Mouse (Mus musculus) large intestine, adult 2 months (tissue): ENCODE results near the gene Rab8b. TPM values are rescaled to one million over a fixed set of nuclear protein-coding genes. Genes with fewer than 3 reads are reported as not detected.
"Not testable (repeated sequence)": the region's sequence is repeated elsewhere in the genome, so short reads cannot be mapped to it uniquely, and the experiment has no call there.

ENCODE experiments used
- DNase-seq: peaks from one replicate; pipeline ENCODE4 v3.0.0-alpha.2; 2012; ENCODE audit warnings: low read depth, low spot score
- WGBS: fragments of 180-500 bp; shearing (Covaris S2); methylation state at CpG from one replicate; pipeline ENCODE4 v1.1.7; 2018; 5-methylcytosine and 5-hydroxymethylcytosine counted together
- polyA plus RNA-seq: library from polyadenylated mRNA; depleted of rRNA; stranded (reverse); fragments of >200 nt; gene quantifications from 2 replicates; pipeline ENCODE4 v1.2.3, GENCODE M21; 2012

The Rab8b gene
- polyA plus RNA-seq, 1 experiment, result 5.8 TPM

GRCm38 (mm10) chr9:66863456-66863855 is 56.0 kb downstream of the Rab8b start:
- 77% methylated on average over 3 of the region's 3 CpGs for WGBS
- DNase-seq, result no peak

- no peak for DNase-seq
- 93% methylated on average over 4 of the region's 4 CpGs for WGBS
These were observed 57.3 kb downstream of the Rab8b start for GRCm38 (mm10) chr9:66862202-66862601.

DNA sequence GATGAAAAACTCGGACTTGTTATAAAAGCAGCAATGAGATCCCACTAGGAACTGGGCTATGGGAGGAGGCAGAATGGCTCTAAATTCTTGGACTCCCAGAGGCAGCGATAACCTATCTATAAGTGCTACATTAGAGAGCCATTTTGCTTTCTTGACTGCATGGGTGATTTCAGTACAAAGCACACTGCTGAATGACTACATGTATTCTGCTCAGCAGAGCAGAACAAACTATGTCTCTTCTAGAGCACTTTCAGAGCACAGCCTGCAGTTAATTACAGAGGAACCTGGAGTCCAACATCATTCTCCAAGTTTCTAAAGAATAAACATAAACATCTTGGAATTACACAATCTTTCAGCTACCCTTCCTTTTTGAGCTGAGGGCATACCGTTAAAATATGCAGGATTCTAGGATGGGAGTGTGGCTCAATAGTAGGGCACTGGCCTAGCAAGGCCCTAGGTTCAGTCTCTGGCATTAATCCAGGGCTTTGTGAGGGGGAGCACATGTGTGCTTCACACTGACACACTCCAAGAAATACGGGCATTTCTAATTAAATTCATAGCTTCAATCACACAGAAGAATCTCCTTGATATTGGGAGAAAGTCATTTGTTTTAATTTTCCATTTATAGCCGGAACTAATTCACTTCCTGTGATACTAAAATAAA is 58.3 kb downstream of the Rab8b start:
- WGBS, result 75% methylated on average over 5 of the region's 5 CpGs
- no peak for DNase-seq

GRCm38 (mm10) chr9:66859523-66859922 is 60.0 kb downstream of the Rab8b start:
- no peak for DNase-seq
- WGBS, result 96% methylated on average over 5 of the region's 5 CpGs

DNA sequence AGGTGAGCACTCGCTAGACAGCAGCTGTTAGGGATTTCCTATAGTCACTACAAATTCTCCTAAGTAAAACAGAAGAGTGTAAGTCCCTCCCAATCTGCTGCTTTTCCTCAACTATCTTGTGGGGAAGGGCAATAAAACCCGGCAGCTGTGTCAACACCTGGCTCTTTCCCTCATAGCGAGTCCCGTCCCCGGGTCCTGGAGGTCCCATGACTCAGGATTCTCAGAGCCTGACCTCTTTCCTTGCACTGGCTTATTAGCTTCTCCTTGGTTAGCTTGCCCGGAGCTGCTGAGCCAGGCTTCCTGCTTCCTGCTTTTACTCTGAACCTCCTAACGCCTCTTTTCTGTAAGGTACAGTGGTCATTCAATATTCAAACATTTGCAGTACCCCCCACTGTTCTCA is 63.6 kb downstream of the Rab8b start:
- peak; percentile 44 for DNase-seq
- WGBS, result 16% methylated on average over 7 of the region's 7 CpGs

- 87% methylated on average over 6 of the region's 6 CpGs for WGBS
- DNase-seq, result no peak
These were observed 66.9 kb downstream of the Rab8b start for GRCm38 (mm10) chr9:66852592-66852991.

GRCm38 (mm10) chr9:66850966-66851365 is 68.5 kb downstream of the Rab8b start:
- 67% methylated on average over 5 of the region's 5 CpGs for WGBS
- no peak for DNase-seq

DNA sequence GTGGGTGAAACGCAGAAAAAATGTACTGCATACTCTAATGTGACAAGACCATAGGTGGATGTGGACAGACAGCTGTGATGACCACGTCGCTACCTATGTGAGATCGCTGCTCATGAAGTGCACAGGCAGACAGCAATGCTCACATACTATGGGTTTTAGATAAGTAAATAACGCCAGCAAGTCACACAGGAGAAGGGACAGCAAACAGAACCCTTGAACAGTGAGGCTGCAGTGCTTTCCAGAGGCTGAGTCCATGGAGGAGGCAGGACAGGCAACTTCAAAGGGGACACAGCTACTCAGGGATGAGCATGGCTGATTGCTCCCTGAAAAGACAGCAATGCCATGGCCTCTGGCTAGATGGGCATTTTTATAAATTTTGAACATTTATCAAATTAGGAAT is 72.7 kb downstream of the Rab8b start:
- no peak for DNase-seq
- WGBS, result 91% methylated on average over 5 of the region's 5 CpGs

GRCm38 (mm10) chr9:66835097-66835480 is 84.4 kb downstream of the Rab8b start:
- peak; percentile 10 for DNase-seq
- WGBS, result under 1% methylated on average over 24 of the region's 24 CpGs

DNA sequence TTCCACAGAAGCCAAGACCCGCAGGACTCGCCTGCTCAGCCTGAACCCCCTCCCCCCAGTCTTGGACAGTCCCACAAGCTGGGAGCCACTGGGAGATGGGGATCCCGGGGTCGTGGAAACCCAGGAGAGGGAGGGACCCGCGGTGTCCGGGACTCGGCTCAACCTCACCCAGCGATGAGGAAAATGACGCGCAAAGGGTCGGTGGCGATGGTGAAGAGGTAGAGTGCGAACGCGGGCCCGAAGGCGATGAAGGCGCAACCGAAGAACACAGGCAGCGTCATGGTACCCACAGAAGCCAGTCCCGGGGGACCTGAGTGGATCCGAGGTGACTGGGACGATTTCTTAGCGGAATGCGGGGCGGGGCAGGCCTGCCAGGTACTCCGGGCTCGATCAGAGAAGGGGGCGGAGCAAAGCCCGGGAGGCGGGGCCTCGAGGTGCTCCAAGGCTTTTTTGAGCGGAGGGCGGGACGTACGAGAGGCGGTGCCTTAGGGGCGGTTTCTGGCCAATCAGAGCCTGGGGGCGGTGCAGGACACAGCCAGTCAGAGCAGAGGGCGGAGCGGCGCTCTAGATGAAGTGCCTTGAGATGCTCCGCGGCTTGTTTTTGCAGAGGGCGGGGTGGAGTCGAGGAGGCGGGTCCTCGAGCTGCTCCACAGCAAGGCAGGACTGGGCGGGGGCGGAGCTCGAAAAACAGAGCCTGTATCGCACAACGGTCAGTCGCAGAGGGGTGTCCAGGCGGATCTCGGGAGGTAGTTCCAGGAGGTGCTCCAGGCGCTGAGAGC is 85.0 kb downstream of the Rab8b start, which contains the start of gene Aph1c:
Aph1c (minus strand) TSS at position 409 of the 779 bp plus-strand sequence.
- peak; percentile 97 for DNase-seq
- 1% methylated on average over 58 of the region's 58 CpGs for WGBS

DNA sequence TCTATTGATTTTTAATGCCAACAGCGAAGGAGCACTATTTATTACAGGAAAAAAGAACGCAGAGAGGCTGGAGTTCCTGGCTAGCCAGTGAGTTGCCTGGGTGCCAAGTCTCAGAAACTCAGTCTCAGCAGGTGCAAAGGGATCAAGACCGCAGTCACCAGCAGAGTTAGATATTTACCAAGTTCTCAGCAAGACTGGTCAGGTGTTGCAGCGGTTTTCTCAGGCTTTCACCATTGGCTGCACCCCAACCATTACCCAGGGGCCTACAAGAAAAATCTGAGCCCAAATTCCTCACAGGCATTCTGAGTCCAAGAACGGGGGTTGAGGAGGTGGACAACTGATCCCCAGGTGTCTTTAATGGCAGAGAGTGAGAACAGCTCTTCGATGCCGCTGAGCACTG is 85.6 kb downstream of the Rab8b start:
- DNase-seq, result no peak
- WGBS, result 43% methylated on average over 7 of the region's 7 CpGs

GRCm38 (mm10) chr9:66832366-66832908 is 87.0 kb downstream of the Rab8b start:
- WGBS, result 73% methylated on average over 4 of the region's 4 CpGs
- no peak for DNase-seq

GRCm38 (mm10) chr9:66825990-66826389 is 93.5 kb downstream of the Rab8b start:
- WGBS, result 15% methylated on average over 1 of the region's 1 CpGs
- peak; percentile 24 for DNase-seq

- 86% methylated on average over 1 of the region's 5 CpGs for WGBS
- not testable (repeated sequence) for DNase-seq
These were observed 97.2 kb downstream of the Rab8b start for GRCm38 (mm10) chr9:66822255-66822654.

DNA sequence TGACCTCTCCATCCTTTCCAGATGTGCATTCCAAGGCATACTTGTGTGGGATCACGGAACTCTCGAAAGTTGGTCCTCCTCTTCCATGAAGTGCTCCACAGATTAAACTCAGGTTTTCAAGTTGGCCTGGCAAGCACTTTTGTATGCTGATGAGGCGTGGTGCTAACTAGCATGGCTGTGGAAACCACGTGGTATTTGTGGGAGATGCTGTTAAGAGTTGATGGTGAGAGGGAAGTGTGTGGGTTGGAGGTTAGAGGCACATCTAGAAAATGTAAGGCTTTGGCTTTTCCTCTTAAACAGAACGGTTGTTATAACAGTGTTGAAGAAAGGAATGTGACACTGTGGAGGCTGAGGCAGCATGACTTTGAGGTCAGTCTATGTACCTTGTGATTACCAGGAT is 98.5 kb downstream of the Rab8b start:
- WGBS, result 71% methylated on average over 5 of the region's 5 CpGs
- DNase-seq, result no peak

DNA sequence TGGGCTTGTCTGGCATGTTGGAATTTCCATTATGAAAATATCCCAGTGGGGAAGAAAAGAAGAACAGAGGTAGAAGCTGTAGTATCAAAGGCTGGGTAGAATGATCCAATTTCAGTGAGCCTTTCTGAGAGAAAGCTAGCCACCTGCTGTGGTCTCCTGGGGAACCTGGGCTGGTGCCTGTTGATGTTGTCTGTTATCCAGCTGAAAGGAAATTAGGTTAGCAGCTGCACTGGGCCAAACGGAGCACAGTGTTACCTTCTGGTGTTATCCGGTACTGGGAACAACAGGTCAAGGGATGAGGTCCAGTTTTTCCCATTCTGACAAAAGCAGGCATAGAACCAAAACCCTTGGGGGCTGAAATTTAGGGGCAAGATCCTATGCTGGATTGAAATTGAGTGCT is 106.1 kb downstream of the Rab8b start:
- WGBS, result 74% methylated on average over 2 of the region's 2 CpGs
- DNase-seq, result no peak

- WGBS, result 13% methylated on average over 31 of the region's 37 CpGs
- DNase-seq, result not testable (repeated sequence)
These were observed 113.5 kb downstream of the Rab8b start for GRCm38 (mm10) chr9:66805951-66806350.

DNA sequence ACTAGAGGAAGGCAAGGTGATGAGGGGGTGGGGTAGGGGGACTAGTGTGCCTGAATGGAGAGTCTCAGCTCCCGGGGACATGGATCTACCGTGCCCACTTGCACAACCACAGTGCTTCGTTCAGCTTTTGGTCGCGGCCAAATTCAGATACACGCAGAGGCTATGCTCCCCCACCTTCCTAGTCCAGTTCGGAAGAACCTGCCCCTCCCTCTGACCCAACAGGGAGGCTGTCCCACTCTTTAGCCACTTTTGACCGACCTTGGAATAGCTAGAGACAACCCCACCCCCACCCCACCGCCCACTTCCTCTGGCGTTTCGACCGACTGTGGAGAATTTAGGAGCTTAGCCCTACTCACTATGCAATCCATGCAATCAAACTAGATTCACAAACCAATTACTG is 117.5 kb downstream of the Rab8b start:
- no peak for DNase-seq
- WGBS, result 64% methylated on average over 12 of the region's 12 CpGs

- 72% methylated on average over 5 of the region's 5 CpGs for WGBS
These were observed 122.7 kb downstream of the Rab8b start, which contains the start of gene Gm10647 for GRCm38 (mm10) chr9:66796739-66797138. Gene Gm10647 (plus strand): TSS chr9:66797039.

GRCm38 (mm10) chr9:66795464-66796324 is 123.8 kb downstream of the Rab8b start, which contains the start of gene Aph1b:
Gene Aph1b (minus strand): TSS chr9:66795490.
- under 1% methylated on average over 42 of the region's 42 CpGs for WGBS
- DNase-seq, result peak; percentile 95

More at GRCm38 (mm10) chr9:66796739-66797138, 122.7 kb downstream of the Rab8b start, which contains the start of gene Gm10647:
- DNase-seq, result no peak
